Mouse (Mus musculus) embryo, embryonic 11 days (tissue): Measurements from ENCODE around the gene Smyd3.
A peak's percentile ranks its signal among the peaks of the same experiment; 100 is the strongest.

Source experiments
- DNase-seq: peaks from one replicate; pipeline ENCODE4 v3.0.0-alpha.2; 2015

The Smyd3 gene

DNA sequence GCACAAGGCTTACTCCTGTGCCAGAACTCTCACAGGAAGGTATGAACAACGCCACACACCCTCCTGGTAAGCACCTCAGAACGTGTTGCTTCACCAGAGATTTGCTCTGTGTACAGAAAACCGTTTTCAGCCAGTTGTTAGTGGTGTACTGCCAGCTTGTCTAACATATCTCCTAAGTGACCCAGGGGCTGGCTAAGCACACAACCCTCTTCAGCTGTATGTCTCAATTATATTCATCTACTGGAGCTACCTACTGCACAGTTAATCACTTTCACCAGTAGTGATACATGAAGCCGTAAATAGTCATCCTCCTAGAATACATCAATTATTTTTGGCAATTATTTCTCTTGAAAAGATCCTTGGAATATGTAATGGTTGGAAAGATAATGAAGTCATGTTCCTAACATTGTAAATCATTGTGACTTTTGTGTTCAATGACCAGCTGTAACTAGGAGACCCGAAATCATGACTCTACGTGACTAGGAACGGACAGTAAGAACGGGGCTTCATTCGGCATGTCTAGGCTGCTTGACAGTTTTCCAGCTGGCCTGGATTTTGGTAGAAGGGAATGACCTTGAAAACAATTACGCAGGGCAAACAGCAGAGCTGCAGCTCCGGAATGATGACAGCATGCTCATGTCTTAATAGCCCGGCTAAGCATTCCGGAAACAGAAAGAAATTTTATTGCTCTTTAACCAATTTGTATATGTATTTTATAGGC is 236.3 kb downstream of the Smyd3 start:
- no peak for DNase-seq

DNA sequence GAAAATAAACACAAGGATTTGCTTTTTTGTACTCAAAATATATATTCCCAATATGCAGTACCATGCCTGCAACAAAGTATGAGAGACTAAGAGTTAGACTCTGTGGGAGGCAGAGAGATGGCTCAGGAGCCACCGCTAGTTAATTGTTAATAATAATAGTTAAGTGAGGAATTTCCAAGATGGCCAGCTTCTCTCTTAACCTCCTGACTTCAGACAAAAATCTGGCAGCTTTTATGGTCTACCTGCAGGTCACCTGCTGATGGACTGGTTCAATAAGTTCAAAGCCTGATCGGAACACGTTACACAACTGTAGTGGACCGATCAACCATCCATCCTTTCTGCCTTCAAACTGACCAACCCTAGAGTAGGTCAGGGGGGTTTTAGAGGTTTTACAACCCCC is 238.7 kb downstream of the Smyd3 start:
- no peak for DNase-seq

GRCm38 (mm10) chr1:179277346-179277745 is 240.5 kb downstream of the Smyd3 start:
- no peak for DNase-seq

- DNase-seq, result no peak
Measured at GRCm38 (mm10) chr1:179276866-179277265, 241.0 kb downstream of the Smyd3 start.

- no peak for DNase-seq
Measured at GRCm38 (mm10) chr1:179272926-179273325, 244.9 kb downstream of the Smyd3 start.

- no peak for DNase-seq
Measured at GRCm38 (mm10) chr1:179272351-179272750, 245.5 kb downstream of the Smyd3 start.

GRCm38 (mm10) chr1:179266936-179267335 is 250.9 kb downstream of the Smyd3 start:
- no peak for DNase-seq

GRCm38 (mm10) chr1:179261496-179261966 is 256.3 kb downstream of the Smyd3 start:
- DNase-seq, result peak; percentile 50

DNA sequence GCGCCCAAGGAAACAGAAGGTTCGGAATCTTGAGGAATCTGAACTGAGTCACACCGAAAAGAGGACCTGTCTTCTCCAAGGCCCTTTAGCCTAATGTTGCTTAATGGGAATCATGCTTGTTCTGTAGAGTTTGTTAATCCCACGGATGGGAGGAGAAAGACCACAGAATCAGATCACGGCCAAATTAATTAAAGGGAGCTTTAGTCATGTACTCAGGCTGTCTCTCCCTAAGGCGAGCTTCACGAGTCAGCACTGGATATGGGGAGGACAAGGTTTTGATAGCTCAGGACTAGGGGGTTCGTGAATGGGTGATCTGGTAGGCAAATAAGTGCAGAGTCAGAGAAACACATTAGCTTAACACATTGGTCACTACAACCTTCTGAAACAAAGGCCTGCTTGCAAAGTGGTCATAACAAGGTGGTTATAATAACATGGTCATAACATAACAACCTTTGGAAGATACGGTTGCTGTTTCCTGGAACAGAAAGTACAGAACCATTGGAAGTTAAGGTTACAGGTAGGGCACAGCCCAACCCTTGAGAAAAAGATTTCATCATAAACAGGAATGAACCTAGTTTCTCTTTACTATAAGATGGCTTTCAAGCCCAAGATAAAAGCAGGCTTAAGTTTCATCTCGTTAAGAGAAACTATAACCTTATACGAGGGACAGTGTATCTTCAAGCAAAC is 261.9 kb downstream of the Smyd3 start:
- DNase-seq, result no peak

DNA sequence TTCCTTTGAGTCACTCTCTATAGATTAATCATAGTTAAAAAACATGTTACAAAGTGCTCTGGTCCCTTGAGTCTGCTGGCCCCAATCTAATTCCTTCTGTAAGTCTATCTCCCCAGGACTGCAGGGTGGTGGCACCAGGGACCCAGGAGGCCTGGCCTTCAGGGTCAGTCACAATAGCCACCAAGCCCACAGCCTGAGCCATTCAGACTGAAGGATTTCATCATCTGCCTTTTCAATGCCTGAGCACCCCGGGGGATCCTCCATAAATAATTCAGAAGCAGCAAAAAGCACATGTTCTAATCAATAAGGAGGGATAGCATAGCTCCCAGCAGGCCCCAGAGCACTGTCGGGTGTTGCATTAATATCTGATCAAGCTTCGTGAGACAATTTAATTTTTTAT is 263.3 kb downstream of the Smyd3 start:
- peak; percentile 45 for DNase-seq

GRCm38 (mm10) chr1:179252611-179253010 is 265.2 kb downstream of the Smyd3 start:
- DNase-seq, result no peak

DNA sequence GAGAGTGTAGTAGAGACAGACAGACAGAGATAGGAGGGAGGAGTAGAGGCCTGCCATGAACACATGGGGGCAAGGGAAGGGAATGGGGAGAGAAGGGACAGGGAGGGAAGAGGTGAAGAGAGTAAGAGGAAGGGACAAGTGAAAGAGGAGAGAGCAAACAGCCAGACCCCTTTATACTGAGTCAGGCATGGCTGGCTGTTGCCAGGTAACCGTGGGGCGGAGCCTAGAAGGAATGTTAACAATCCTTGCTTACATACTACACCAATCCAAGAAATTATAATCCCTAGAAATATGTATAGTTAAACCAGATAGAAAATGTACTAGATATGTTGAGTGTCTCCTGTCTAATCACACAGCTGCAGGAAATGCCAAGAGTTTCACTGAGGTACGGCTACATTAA is 267.5 kb downstream of the Smyd3 start:
- no peak for DNase-seq

GRCm38 (mm10) chr1:179243554-179243953 is 274.3 kb downstream of the Smyd3 start:
- no peak for DNase-seq

DNA sequence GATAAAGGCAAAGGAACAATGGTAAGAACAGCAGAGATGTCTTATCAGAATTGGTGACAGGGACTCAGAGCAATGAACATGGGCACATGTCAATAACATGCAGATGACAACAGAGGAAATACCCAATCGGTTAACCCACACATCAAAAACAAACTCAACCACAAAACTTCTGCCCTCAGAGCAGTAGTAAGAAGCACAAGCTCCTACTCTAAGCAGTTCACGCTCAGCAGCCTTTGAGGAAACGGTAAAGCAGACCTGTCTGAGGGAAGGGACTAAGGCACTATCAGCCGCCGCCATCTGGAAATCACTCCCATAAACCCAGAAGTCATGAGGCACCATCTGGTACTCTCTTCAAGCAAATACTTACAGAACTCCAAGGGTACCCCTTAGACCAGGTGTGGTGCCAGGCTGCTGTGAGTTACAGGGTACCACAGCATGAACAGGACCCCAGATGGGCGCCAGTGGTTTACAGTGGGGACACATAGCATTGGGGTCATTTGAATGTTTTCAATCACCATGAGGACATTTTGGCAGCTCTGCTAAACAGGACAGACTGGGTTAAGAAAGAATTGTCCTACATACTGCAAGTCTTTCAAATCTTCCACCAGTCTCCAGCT is 277.1 kb downstream of the Smyd3 start:
- DNase-seq, result no peak

DNA sequence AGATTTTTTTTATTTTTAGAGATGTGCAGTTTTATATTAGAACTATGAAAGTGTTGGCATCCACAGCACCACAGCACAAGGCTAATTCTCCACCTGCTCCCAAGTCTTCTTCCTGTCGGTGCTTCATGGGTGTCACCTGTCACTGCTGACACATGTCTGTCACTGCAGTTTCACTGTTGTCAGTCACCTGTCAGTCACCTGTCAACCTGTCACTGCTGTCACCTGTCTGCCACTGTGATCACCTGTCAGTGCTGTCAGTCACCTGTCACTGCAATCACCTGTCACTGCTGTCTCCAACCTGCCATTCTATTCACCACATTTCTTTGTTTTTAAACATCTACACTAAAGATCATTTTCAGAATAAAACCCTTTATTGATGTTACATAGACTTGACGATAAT is 279.2 kb downstream of the Smyd3 start:
- DNase-seq, result no peak

DNA sequence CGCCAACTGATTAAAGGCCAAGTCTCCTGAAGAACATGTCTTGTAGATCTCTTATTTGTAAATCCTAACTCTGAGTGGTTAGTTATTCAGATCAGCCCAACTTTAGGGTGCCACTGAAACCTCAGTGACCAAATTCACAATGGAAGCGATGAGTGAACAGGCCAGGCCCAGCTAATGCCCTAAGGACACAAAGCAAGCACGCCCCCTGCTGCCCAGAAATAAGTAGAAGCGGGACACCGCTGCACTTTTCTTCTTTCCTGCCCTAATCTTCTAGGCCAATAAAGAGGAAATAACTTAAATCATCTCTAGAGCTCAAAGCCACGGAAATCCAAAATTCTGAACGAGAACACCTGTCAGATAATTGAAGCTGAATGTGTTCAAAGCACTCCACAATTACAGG is 279.9 kb downstream of the Smyd3 start:
- DNase-seq, result peak; percentile 69

GRCm38 (mm10) chr1:179236217-179236840 is 281.5 kb downstream of the Smyd3 start:
- DNase-seq, result no peak

DNA sequence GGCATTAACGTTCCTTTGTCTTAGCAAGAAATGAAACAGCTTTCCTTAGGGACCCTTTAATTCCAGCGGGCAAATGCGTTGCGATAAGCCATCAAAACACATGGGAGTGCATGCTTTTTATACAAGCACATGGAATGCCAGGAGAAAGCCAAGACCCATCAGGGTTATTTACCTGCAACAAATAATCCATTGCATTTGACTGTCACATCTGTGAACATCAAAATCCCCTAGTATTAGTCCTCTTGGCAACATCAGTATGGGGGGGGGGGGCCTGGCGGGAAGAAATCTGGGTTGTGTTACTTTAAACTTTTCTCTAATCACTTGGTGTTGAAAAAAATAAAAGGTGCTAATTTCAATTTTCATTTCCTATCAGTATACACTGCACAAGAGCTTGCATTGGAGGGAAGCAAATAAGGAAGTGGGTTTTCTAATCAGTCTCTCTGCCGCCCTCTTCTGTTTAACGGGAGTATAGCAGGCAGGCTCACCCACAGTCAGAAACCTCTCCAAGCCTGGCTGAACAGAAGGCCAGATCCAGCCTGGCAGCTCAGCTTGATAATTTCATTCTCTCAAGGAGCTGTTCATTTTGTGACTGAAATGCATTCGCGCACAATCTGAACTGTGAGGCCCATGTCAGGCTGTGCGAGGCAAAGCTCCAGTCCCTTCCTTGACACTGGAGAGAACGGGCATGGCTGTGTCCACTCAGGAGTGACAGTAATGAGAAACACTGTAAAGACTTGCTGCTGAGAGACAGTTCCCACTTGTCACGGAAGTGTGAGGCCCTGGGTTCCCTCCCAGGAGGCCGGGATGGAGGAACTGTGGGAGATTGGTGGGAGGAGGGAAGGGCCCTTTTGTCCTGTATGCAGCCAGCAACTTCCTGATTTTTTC is 285.8 kb downstream of the Smyd3 start:
- peak; percentile 82 for DNase-seq

DNA sequence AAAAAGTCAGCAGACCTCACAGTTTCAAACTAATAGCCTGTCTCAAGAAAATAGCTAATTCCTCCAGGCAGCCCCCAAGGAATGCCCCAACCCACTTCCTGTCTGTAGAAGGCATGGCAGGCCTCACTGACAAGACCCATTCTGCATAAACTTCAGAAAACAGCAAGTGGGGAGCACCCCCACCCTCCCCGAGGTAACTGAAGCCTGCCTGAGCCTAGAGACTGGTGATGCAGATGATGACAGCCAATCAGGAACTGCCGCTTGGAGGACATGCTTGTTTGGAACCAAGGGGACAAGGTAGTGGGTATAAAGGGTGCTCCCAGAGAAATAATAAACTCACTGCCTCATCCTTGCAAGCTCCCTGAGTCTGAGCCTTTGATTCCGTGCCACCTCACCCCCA is 288.3 kb downstream of the Smyd3 start:
- no peak for DNase-seq

DNA sequence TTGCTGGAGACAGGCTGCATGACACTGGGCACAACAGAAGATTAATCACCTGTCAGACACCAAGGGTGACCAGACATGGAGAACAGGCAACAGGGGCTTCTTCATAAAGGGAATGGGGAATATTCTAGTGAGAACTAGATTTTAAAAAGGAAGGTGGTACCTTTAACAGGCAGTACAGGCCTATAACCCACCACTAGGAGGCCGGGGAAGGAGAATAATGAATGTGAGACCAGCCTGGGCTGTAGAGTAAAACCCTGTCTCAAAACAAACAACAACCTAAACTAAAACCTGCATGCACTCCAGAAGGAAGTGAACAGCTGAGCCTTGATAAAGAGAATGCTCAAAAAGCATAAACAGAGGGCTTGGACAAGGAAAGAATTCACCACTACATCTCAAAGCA is 297.6 kb downstream of the Smyd3 start:
- DNase-seq, result no peak

- no peak for DNase-seq
Measured at GRCm38 (mm10) chr1:179218061-179218460, 299.8 kb downstream of the Smyd3 start.

DNA sequence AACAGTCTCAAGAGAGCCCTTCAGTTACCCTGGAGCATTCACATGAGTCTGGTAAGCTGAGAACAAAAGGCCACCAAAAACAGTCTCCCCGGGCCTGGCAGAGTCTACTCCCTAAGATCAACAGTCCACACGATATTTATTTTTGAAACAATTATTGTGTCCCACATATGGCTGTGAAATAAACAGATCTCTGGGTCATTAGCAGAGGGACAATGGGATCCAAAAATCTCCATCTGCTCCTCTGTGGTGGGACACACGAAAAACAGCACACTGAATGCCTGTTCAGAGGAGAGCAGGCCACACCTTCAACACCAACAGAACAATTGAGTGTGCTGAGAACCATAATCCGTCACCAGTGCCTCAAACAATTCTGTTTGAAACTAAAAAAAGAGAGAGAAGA is 300.8 kb downstream of the Smyd3 start:
- no peak for DNase-seq

GRCm38 (mm10) chr1:179213381-179213780 is 304.5 kb downstream of the Smyd3 start:
- DNase-seq, result no peak
